Mouse (Mus musculus): ENCODE results near the gene Hcn4.

Gene Hcn4

DNA sequence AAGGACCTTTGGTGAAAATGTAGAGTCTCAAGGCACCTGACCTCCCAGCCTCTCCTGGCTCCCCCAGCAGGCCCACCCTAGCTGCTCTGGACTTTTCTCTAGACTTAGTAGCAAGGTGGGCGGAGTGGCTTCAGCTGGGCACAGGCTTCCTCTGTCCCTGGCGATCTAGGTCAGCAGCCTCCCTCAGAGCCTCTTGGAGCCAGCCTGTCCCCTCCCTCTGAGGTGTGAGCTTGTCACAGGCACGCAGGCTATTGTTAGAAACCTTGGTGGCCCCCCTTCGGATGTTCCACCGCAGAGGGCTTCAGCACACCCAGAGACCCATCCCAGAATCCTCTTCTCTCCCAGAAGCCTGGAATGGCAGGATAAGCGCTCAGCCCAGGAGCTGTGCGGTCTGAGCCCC is 24.5 kb downstream of the Hcn4 start:
- DNase-seq (ENCODE audit: low read depth, low spot score): no peak

DNA sequence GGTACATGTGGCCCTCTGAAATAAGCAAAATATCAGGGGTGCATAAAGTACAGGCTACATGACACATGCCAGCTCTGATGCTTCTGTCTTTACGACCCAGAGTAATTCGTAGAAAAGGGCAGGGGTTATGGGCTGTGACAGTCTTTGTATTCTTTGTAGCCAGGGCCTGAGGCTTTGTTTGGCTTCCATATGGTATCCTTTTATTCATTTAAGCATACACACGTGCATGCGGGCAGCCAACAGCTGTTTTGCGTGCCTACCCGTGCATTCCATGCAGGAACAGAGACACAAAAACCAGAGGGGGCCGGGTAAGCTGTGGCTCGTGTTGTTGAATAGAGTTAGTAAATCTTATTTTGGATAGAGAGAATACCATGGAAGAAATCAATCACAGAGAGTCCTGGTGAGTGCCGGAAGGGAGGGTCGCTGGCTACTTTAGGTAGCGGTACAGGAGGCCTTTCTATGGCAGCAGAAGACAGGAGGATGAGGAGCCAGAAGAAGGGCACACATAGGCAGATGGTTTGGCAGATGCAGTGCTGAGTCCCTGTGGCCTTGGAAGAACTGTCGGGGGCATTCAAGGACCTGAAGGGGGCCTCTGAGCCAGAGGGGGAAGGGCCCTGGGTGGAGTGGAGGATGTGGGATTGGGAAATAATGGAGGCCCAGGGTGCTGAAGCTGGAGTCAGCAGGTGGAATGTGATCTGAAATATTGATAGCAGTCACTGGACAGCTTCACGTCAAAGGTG is 26.5 kb downstream of the Hcn4 start:
- DNase-seq (ENCODE audit: low read depth, low spot score): no peak

DNA sequence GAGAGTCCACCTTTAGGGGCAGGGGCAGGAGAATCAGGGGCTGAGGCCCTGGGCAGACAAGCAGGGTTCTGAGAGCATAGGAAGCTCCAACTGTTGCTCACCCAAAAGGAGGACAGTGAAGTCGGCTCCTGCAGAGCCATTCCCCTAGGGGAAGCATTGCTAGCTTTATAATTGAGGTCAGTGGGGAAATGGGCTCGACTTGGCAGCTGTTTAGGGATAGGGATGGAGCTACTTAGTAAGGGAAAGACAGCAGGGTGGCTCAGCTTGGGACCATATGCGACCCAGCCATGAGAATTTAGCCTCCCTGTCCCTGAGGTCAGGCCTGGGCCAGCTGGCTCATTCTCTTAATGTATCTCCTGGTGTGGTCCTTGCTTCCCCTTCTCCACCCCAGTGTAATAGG is 31.7 kb downstream of the Hcn4 start:
- no peak for DNase-seq (ENCODE audit: low read depth, low spot score)

DNA sequence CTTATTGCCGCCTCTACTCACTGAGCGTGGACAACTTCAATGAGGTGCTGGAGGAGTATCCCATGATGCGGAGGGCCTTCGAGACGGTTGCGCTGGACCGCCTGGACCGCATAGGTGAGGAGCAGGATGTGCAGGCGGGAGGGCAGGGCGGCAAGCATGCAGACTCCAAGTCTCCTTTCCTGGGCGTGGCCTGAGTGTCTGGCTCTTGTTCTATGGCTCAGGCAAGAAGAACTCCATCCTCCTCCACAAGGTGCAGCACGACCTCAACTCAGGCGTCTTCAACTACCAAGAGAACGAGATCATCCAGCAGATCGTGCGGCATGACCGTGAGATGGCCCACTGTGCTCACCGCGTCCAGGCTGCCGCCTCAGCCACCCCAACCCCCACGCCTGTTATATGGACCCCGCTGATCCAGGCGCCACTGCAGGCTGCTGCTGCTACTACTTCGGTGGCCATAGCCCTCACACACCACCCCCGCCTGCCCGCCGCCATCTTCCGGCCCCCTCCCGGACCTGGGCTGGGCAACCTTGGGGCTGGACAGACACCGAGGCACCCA is 35.9 kb downstream of the Hcn4 start:
- DNase-seq (ENCODE audit: low read depth, low spot score): no peak

DNA sequence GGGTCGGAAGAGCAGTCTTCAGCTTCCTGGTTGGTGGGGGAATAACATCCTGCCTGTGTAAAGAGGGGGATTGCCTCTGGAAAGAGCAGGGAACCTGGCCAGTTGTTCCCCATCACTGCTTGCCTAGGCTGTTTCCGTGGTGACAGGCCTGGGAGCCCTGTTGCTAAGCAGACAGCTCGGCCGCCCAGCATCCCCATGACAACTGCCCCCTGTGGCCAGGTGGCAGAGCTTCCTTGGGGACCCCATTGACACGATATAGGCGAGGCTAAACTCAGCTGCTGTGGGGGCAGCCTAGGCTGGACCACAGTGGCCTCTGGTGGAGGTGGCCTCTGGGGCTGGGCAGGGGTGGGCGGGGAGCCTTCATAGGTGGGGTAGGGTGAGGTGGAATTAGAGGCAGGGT is 40.6 kb downstream of the Hcn4 start:
- DNase-seq (ENCODE audit: low read depth, low spot score): no peak

DNA sequence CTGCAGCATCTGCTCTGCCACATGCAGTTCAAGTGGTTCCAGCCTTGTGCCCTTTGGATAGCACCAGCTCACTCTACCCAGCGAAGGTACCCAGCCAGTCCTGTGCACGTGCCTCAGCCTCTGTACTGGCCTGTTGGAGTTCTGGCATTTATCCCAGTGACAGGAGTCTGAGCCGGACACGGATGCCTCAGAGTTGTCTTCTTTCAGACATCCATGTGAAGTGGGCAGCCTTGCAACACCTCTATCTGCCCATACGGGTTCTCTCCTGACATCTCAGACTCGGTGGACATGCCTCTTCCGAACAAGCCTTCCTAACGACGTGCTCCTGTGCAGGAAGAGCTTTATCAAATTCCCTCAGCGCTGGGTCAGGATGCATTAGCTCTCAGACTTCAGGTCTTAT is 47.9 kb downstream of the Hcn4 start:
- DNase-seq (ENCODE audit: low read depth, low spot score): no peak

DNA sequence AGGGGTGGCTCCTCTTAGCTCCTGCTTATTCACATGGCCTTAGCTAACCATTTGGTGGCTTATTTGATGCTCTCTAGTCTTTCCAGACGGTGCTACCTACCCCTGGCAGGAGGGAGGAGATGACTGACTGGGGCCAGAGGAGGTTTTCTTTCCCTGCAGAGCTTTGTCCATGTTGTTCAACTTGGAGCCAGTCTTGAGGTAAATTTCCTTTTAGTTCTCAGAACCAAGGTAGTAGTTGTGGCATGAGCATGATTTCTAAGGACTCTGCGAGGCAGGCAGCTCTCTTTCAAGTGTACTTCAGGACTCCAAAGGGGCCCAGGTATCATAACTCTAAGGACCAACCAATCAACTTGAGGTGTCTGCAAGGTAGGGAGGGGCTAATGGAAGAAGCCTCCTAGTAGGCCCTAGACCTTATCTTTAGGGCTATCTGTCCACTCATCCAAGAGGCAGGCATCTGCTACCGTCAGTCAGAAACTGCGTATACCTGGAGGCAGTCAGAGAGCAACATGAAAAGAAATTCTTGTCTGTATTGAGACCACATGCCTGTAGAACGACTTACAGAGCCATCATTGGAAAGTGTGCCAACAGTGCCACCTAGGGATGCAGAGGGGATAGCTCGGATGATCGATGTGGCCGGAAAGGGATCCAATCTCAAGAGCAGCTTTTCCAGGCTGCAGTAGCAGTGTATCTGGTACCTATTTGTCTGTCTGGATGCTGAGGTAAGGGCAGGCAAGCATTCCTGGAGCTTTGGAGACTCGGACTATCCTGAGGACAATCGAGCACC is 50.5 kb downstream of the Hcn4 start:
- DNase-seq (ENCODE audit: low read depth, low spot score): no peak

DNA sequence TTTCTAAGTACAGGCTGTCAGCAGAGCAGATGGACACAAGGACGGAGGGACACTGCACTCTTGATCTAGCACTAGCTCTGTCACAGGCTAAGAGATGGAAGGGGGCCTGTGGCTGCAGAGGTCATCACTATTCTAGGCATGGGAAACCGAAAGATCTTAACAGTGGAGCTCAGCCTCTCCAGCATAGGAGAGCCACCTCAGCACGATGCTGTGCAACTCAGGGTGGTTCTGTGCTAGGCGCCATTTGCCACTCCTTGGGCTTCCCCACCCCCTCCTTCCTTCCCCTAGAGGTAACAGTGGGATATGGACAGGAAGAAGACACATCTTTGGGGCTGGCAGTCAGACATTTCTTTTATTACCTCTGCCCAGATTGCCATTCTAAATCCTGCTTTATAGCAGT is 51.1 kb downstream of the Hcn4 start:
- no peak for DNase-seq (ENCODE audit: low read depth, low spot score)

DNA sequence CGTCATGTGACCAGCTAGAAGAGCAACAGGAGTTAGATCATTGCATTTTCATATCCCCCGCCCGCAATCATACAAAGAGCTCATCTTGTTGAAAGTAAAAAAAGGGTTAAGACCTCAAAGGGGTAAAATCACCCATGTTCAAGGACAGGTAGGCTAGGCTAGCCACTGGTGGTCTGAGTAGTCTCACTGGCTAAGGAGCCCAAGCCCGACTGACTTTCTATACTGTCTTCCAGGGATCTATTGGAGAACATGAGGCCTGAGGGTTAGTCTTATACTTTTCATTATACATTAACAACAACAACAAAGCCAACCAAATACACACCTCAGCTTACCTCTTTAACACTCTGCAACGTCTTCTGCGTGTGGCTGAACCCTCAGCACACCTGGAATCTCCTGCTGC is 52.2 kb downstream of the Hcn4 start:
- DNase-seq (ENCODE audit: low read depth, low spot score): no peak

DNA sequence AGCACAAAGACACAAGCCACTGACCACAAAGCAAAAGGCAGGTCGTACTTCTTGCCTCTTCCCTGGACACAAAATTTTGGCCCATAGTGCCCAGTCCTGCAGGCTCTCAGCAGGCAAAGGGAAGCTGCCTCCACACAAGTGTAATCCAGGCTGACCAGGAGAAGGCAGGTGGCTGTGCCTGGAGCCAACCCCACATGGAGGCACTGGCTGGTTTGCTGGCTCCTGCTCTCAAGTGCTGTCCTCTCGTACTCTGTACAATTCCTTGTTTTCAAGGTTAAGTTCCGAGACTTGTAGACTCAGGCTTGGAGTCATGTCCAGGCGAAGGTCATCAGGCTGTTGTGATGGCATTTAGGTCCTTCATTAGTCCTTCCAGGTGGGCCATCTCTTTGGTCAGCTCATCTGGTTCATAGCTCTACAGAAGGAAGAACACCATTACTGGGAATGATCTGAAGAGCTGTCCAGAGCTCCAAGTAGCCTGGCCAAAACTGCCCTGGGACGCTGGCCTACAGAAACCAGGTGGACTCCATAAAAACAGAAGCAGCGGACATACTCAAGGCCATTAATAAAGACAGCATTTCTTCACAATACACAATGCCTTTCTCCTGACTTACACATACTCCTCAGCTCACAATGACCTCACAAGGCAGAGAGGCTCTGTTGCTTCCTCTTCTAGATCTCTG is 53.9 kb downstream of the Hcn4 start:
- DNase-seq (ENCODE audit: low read depth, low spot score): no peak

DNA sequence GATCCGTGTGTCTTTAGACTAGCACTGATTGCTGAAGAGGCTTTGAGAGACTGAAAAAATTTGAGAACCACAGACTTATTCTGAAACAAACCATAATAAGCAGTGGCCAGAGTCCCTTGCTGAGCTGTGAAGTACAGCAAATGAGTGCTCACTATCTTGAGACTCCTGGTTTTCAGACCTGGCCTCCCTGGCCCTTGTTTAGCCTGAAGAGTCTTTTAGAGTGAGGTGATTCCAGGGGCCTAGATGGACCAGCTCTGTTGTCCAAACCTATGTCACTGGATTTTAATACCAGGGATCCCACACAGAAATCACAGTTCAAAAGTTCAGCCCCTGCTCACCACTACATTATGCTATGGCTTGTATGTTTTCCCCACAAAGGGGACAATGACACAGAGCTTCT is 56.6 kb downstream of the Hcn4 start:
- no peak for DNase-seq (ENCODE audit: low read depth, low spot score)

DNA sequence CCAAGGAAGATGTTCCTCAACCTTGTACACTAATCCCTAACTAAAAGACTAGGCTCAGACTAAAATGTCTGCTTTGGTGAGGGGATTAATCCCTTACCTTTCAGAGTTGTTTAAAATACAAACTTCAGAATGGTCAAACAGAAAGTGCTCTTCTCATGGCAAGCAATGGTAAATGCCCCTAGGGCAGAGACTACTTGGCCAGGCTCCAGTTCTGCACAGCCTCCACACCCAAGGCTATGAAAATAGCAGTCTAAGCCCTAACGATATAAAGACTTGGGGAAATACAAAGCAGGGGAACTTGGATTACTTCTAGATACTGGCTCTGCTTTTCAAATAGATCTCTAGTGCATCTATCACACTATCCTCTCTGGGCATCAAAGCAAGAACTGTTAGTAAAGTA is 59.5 kb downstream of the Hcn4 start:
- no peak for DNase-seq (ENCODE audit: low read depth, low spot score)

DNA sequence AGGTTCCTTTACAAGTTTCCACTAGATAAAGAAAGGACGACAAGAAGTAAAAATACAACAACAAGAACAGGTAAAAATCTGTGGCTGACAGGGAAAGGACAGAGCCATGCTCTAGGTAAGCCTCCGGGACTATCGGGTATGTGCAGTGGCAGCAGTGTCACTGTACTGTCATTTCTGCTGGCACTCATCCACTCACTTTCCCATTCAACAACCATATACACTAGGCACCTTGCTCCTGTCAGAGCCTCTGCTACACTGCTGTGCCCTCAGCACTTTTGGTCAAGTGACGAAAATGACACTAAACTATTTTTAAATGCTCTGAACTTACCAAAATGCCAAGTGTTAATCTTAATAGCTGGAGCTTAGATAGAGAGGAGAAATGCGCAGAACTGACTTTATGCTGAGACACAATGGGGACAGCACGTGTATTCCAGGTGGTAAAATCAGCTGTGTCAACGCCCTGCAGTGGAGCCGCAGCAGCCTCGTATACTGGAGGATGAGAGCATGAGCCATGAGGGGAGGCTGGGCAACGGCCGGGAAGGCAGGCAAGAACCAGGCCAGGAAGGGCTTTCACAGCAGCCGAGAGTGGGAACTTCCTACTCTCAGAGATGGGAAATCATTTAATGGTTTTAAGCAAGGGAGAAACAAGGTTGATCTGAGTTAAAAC is 66.7 kb downstream of the Hcn4 start:
- DNase-seq (ENCODE audit: low read depth, low spot score): no peak

DNA sequence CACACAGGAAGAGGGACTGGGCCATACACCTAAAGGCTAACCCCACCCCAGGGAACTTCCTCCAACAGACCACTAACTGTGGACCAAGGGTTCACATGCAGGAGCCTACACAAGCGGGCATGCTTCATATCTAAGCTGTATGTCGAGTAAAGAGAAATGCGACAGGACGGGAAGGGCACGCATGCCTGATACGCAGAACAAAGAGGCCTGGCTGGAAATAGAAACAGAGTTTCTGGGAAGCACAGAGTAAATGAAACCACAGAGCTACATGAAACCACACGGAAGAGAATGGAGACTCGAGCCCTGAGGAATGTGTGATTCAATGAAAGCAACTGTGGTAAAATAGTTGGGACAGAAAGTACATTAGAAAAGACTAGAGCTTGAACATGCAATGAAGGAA is 67.7 kb downstream of the Hcn4 start:
- no peak for DNase-seq (ENCODE audit: low read depth, low spot score)

DNA sequence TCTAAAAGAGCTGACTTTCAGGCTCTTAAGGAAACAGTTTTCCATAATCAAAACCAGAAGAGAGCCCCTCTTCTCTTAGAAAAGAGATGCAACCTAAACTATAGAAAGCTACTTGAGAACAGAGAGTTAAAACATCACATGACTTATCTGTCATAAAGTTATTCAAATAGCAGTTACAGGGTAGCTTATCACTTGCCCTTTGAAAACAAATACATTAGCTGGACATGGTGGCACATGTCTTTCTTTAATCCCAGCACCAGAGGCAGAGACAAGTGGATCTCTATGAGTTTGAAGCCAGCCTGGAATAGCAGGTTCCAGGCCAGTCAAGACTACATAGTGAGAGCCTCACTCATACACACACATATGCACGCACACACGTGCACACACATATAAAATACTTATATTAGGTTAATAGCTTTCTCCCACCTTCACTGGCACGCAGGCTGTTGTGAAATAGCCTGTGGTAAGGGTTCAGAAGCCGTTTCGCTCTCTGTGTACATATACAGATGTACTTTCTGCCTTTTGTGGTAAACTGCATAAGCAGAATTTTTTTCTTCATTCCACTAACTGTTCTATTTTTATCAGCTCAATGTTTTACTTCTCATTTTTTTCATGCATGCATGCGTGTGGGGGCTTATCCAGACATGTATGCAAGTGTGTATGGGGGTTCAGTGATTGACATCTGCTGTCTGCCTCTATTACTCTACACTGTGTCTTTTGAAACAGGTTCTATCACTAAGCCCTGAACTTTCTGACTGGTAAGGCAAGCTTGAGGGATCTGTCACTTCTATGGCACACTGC is 68.8 kb downstream of the Hcn4 start:
- no peak for DNase-seq (ENCODE audit: low read depth, low spot score)

DNA sequence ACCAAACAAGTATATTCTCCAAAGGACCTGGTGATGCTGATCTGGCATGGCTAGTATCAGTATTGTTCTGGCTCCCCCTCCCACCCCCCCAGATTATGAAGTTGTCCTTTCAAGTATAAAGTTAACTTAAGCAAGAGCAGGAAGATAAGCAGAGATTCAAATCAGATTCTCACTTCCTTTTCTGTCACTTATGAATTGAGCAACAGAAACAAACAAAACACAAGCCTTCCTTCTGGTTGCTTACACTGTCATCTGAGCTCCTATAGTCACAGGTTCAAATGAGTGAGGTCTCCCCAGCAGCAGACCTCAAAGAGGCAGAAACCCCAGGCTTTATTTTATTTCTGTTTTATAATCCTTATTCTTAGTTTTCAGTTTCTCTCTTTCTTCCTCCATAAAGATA is 76.4 kb downstream of the Hcn4 start:
- no peak for DNase-seq (ENCODE audit: low read depth, low spot score)

DNA sequence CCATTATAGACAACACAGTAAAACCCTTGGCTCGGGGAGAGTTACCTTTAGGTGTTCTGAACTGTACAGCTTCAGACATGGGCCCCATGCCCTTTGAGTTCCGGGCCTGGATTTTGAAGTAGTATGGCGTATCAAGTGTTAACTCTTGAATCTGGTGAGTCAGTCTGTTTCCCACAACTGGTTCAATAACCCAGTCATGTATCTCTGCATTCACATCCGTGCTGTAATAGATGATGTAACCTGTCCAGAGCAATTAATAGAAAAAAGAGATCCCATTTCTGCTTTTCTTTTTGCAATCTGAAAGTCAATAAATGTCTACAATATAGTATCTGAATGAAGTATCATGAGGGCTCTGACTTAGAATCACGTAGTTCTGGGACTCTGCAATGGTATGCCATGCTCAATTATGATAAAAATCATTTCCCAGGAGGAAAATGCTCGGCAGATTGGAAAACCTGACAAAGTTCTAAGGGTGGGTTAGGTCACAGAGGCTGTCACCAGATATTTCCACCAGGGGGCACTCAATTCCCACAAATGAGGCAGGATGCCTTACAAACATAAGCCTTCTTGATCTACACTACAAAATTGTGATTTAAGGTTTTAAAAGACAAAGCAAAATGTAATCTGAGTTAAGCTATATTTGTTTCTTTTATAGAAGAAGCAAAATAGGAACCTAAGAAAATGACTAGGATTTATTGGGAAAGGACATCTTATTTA is 79.8 kb downstream of the Hcn4 start:
- no peak for DNase-seq (ENCODE audit: low read depth, low spot score)

Measured in c-Kit-negative CD71-positive TER-119-positive erythroid progenitor cells, embryonic 14.5 days (primary cell).